Comparison of ENCODE assay signal across 10 mouse cellular contexts in genomic region chr14:21251386-21251785, GRCm38 (mm10).
DNase-seq lines count a peak whose midpoint lies in the region; ATAC-seq lines count a peak whose summit lies in the region.
"Had no signal": no experiment of that assay in that cellular context is flagged by ENCODE, and none has a peak within 500 bp of the region (broad histone marks: within the 10 kb centered on the region; RNA-seq: fewer than 3 reads in every experiment).

No protein-coding gene starts in this region.

- peak overlapping the region; percentile 80 for H3K27ac ChIP-seq in forebrain, embryonic 12.5 days
- peak overlapping the region; percentile 44; the same call in 1 of the 2 replicates for H3K27ac ChIP-seq in hindbrain, embryonic 16.5 days (ENCODE audit: low read depth, low read length)
- peak overlapping the region; percentile 69; the same call in 1 of the 2 replicates for H3K27ac ChIP-seq in midbrain, embryonic 16.5 days (ENCODE audit: low read length)
- H3K27ac ChIP-seq: heart, adult 2 months; lung, embryonic 15.5 days had no signal

- 34% methylated on average over 5 of the region's 5 CpGs for WGBS in forebrain, embryonic 12.5 days
- WGBS in hindbrain, embryonic 16.5 days = 25% methylated on average over 5 of the region's 5 CpGs
- WGBS in midbrain, embryonic 16.5 days = 15% methylated on average over 5 of the region's 5 CpGs

- peaks cover 34% of the 10 kb centered on the region for H3K4me1 ChIP-seq in forebrain, embryonic 12.5 days
- H3K4me1 ChIP-seq in hindbrain, embryonic 16.5 days (ENCODE audit: control insufficient read depth, insufficient read depth, low read depth, low read length) = peaks cover 8% of the 10 kb centered on the region
- peaks cover 16% of the 10 kb centered on the region for H3K4me1 ChIP-seq in midbrain, embryonic 16.5 days (ENCODE audit: control insufficient read depth, insufficient read depth, low read length)

- no peaks in the 10 kb centered on the region for H3K36me3 ChIP-seq in forebrain, embryonic 12.5 days (replicated peaks)
- no peaks in the 10 kb centered on the region for H3K36me3 ChIP-seq in hindbrain, embryonic 16.5 days (ENCODE audit: control insufficient read depth, insufficient read depth, low read length)
- H3K36me3 ChIP-seq in midbrain, embryonic 16.5 days (ENCODE audit: control insufficient read depth, insufficient read depth, low read length) = no peaks in the 10 kb centered on the region
- H3K36me3 ChIP-seq: lung, embryonic 15.5 days had no signal

- no peak overlapping the region for H3K4me3 ChIP-seq in forebrain, embryonic 12.5 days (replicated peaks)
- no peak overlapping the region for H3K4me3 ChIP-seq in hindbrain, embryonic 16.5 days (ENCODE audit: low read length)
- no peak overlapping the region for H3K4me3 ChIP-seq in midbrain, embryonic 16.5 days (ENCODE audit: low read depth, low read length)
- H3K4me3 ChIP-seq: heart, adult 2 months; lung, embryonic 15.5 days had no signal

- ATAC-seq in forebrain, embryonic 12.5 days (ENCODE audit: low FRiP score) = no peak
- ATAC-seq in hindbrain, embryonic 16.5 days = peak; percentile 25; the same call in 1 of the 2 replicates
- ATAC-seq in midbrain, embryonic 16.5 days = 0 out of 2 replicates have a peak, but pooled peaks have one; percentile 21

- H3K9ac ChIP-seq in forebrain, embryonic 12.5 days = no peak overlapping the region
- no peak overlapping the region for H3K9ac ChIP-seq in hindbrain, embryonic 16.5 days (ENCODE audit: low read depth, low read length)
- H3K9ac ChIP-seq in midbrain, embryonic 16.5 days (ENCODE audit: low read depth, low read length) = no peak overlapping the region
- H3K9ac ChIP-seq: lung, embryonic 15.5 days had no signal

- DNase-seq in Muller cell, postnatal 12 days (ENCODE audit: inconsistent ontology term) = peak; percentile 23
- DNase-seq in heart, adult 9 months (ENCODE audit: low spot score in 2 of 2) = no peak
- DNase-seq in kidney, postnatal 36 days = no peak
- DNase-seq in thymus, postnatal 4 days = no peak
- DNase-seq: heart, adult 2 months; heart, postnatal 36 days had no signal

- peak overlapping the region; percentile 21; the same call in 1 of the 2 replicates for H3K4me2 ChIP-seq in forebrain, embryonic 12.5 days
- no peak overlapping the region for H3K4me2 ChIP-seq in hindbrain, embryonic 16.5 days (ENCODE audit: low read length)
- H3K4me2 ChIP-seq in midbrain, embryonic 16.5 days (ENCODE audit: low read length) = no peak overlapping the region
- H3K4me2 ChIP-seq: lung, embryonic 15.5 days had no signal

- no peaks in the 10 kb centered on the region for H3K27me3 ChIP-seq in forebrain, embryonic 12.5 days
- no peaks in the 10 kb centered on the region for H3K27me3 ChIP-seq in hindbrain, embryonic 16.5 days (replicated peaks; ENCODE audit: control insufficient read depth, insufficient read depth, low read length)
- no peaks in the 10 kb centered on the region for H3K27me3 ChIP-seq in midbrain, embryonic 16.5 days (ENCODE audit: control insufficient read depth, insufficient read depth, low read depth, low read length)
- H3K27me3 ChIP-seq: lung, embryonic 15.5 days had no signal

- no peaks in the 10 kb centered on the region for H3K9me3 ChIP-seq in forebrain, embryonic 12.5 days
- no peaks in the 10 kb centered on the region for H3K9me3 ChIP-seq in hindbrain, embryonic 16.5 days (ENCODE audit: control insufficient read depth, low read length)
- H3K9me3 ChIP-seq in midbrain, embryonic 16.5 days (replicated peaks; ENCODE audit: control insufficient read depth, low read length, poor library complexity, severe bottlenecking) = no peaks in the 10 kb centered on the region
- H3K9me3 ChIP-seq: lung, embryonic 15.5 days had no signal
